Mouse (Mus musculus): ENCODE results near the gene Sgms1. TPM values are rescaled to one million over a fixed set of nuclear protein-coding genes. Genes with fewer than 3 reads are reported as not detected.
A peak's percentile ranks its signal among the peaks of the same experiment; 100 is the strongest.
"Not testable (repeated sequence)": the region's sequence is repeated elsewhere in the genome, so short reads cannot be mapped to it uniquely, and the experiment has no call there.

The Sgms1 gene
- polyA plus RNA-seq, 1 experiment = 53.7 TPM

DNA sequence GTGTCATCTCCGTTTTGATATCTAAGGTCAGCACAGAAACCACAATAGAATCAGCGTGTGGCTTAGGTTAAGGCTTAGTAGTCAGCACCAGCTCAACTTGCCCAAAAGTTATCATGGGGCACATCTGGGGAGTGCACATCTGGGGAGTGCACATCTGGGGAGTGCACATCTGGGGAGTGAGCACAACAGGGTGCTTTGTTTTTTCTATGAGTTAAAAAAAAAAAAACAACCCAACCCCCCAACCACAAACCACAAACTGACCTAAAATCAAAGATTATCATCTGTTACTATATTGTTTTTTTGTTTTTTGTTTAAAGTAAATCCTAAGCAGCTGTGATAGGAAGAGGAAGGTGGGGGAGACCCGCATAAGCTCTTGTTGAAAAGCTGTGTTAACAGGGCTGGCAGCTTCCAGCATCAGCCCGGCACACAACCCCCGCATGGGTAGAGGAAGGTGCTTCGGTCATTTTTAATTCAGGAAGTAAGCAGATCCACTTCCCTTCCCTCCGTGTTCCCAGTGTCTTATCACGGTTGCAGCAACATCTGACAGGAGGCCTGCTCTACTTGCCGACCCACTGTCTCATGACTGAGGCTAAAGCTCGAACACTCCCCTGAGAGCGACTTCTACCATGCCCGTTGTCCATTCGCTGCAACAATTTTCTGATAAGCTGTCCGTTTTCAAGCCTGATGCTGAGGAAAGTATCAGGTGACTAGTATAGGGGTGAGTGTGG lies 251.0 kb downstream of the Sgms1 start:
- H3K4me1 ChIP-seq (ENCODE audit: control insufficient read depth, insufficient read depth, low read length) = peaks cover 2% of the 10 kb centered on the region; the same call in 1 of the 2 replicates
- DNase-seq = no peak
- no peak for TF ChIP-seq CTCF (IDR thresholded peaks at IDR 0.05; ENCODE audit: insufficient read depth, low read length)
- TF ChIP-seq POLR2A (IDR thresholded peaks at IDR 0.05; ENCODE audit: borderline replicate concordance, extremely low read depth, low read depth, low read length) = no peak
- 65% methylated on average over 14 of the region's 14 CpGs for WGBS
- H3K4me3 ChIP-seq (replicated peaks; ENCODE audit: extremely low read depth, low read depth, low read length) = no peak overlapping the region

DNA sequence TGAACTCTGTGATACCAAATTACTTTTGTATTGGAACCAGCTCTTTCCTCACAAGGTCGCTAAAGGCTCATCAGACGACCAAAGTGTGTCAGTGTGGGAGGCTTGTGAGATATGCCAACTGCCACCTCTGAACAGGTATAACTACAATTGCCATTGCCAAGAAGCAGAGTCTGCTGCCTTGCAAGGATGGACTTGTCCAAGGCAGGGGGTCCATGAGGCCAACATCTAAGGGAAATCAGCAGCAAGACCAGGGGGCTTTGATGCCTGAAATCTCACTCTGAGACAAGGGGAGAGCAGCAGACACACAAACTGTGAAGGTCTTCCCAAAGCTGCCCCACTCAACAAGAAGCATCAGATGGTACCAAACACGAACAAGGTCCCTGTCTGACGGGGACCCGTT lies 251.6 kb downstream of the Sgms1 start:
- 90% methylated on average over 5 of the region's 5 CpGs for WGBS
- no peak for TF ChIP-seq CTCF (IDR thresholded peaks at IDR 0.05; ENCODE audit: insufficient read depth, low read length)
- TF ChIP-seq POLR2A (IDR thresholded peaks at IDR 0.05; ENCODE audit: borderline replicate concordance, extremely low read depth, low read depth, low read length) = no peak
- Histone ChIP-seq H3K4me3 (replicated peaks; ENCODE audit: extremely low read depth, low read depth, low read length) (no peak overlapping the region), H3K4me1 (ENCODE audit: control insufficient read depth, insufficient read depth, low read length) (peaks cover 2% of the 10 kb centered on the region; the same call in 1 of the 2 replicates)
- DNase-seq = no peak

DNA sequence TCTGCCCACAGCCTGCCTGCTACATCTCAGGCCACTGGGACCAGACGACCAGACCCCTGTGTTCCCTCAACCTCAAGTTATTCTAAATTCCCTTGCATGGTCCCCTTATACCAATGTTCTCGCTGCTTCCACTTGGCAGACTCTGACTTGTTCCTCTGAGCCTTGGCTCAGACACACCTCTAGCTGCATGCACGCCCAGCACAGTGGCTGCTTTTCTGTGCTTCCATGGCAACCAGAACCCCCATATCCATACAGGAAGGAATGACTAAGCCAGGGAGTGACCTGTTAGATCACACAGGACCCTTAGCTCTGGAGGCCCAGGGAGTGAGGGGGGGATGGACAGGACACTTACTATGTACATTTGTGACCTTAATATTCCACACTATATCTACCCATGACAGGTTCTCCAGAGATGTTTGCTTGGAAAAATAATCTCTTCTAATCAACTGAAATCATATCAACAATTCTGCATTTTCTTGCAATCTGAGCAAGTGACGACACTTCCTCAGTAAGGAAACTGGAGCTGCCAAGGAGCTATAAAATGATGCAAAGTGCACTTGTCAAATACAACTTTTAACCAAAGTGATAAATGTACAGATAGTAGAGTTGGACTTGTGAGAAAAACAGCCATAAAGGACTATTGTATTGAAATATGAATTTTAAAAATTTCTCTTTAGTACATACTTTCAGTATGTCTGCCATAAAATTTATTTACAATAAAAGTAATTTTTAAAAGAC lies 252.5 kb downstream of the Sgms1 start:
- TF ChIP-seq CTCF (IDR thresholded peaks at IDR 0.05; ENCODE audit: insufficient read depth, low read length) (no peak), POLR2A (IDR thresholded peaks at IDR 0.05; ENCODE audit: borderline replicate concordance, extremely low read depth, low read depth, low read length) (no peak)
- Histone ChIP-seq H3K4me1 (ENCODE audit: control insufficient read depth, insufficient read depth, low read length) (peaks cover 2% of the 10 kb centered on the region; the same call in 1 of the 2 replicates), H3K4me3 (replicated peaks; ENCODE audit: extremely low read depth, low read depth, low read length) (no peak overlapping the region)
- no peak for DNase-seq
- 43% methylated on average over 4 of the region's 4 CpGs for WGBS

DNA sequence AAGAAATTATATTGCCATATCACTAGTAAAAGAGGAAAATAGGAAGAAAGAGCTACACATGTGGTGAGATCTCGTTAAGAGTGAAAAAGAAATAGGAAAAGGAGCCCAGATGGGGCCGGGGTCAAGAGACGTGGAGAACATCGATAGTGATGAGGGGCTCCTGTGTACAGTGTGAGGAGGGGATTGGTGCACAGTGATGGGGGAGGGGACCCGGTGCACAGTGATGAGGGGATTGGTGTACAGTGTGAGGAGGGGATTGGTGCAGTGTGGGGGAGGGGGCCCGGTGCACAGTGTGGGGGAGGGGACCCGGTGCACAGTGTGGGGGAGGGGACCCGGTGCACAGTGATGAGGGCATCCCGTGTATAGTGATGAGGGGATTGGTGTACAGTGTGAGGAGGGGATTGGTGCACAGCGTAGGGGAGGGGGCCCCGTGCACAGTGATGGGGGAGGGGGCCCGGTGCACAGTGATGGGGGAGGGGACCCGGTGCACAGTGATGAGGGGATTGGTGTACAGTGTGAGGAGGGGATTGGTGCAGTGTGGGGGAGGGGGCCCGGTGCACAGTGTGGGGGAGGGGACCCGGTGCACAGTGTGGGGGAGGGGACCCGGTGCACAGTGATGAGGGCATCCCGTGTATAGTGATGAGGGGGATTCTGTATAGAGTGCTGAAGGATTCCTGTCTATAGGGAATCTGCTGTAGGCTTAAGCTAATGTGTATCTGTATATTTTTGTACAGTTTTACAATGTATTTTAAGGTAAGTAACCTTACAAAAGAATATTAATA lies 257.6 kb downstream of the Sgms1 start:
- not testable (repeated sequence) for DNase-seq; H3K4me1 ChIP-seq (ENCODE audit: control insufficient read depth, insufficient read depth, low read length); H3K4me3 ChIP-seq (replicated peaks; ENCODE audit: extremely low read depth, low read depth, low read length)
- 87% methylated on average over 17 of the region's 17 CpGs for WGBS

DNA sequence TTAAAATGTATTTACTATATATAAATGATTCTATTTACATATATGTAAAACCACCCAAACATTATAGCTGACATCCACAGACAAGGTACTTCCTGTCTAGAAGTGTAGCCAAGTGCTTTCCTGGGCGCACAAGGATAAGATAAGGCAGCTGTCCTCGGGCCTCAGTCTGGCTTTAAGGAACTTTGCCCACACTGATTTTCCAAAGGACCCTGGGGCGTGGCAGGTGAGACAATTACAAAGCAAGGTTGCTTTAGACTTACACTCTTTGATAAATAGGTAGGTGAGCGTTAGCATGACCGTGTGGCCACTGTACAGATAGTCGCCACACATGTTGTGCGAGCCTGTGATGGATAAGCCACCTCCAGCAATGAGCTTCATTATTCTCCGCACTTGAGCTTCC lies 260.2 kb downstream of the Sgms1 start:
- Histone ChIP-seq H3K4me3 (replicated peaks; ENCODE audit: extremely low read depth, low read depth, low read length) (no peak overlapping the region), H3K4me1 (ENCODE audit: control insufficient read depth, insufficient read depth, low read length) (no peaks in the 10 kb centered on the region)
- TF ChIP-seq CTCF (IDR thresholded peaks at IDR 0.05; ENCODE audit: insufficient read depth, low read length) (no peak), POLR2A (IDR thresholded peaks at IDR 0.05; ENCODE audit: borderline replicate concordance, extremely low read depth, low read depth, low read length) (no peak)
- no peak for DNase-seq
- 81% methylated on average over 8 of the region's 8 CpGs for WGBS

DNA sequence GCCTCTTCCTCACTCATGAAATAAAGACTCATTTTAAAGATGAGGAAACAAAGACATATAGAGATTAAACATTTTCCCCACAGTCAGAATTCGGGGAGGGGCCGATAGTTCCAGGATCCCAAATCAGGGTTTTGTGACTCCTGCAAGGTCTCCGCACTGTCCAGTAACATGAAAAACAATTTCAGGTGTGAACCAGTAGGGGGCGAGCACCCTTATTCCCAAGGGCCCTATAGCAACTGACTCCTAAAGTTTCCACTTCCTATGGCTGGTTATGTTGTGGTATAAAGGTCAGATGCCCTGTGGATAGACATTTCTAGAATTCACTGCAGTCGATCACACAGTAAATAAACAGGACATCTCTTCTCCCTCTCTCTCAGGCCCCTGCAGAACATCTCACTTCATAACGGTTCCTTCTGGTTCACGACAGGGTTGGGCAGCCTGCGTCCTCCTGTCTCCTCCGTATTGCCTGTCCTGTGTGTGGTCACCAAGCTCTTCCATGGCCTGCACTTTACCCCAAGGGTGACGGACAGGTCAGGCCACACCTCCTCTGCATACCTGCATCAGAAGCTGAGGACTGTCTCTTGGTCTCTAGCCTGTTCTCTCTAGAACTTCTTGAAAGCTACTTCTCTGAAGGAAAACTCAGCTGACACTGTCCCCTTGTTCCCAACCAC lies 262.2 kb downstream of the Sgms1 start:
- WGBS = 70% methylated on average over 10 of the region's 10 CpGs
- no peak for DNase-seq

DNA sequence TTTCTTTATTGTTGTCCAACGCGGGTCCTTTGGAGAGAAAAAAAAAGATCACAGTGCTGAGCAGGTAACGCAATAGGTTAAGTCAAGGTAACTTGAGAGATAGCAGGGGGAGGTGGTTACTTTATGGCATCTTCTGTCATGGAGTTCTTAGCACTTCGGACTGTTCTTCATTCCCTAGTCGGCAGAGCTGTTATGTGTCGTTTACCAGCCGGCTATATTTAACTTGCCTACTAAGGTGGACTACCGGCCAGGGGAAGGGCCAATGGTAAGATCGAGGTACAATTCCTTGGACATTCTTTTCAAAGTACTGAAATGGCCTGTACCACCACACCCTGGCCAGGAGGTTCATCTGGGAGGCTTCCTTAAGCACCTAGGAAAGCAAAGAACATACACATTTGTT lies 265.4 kb downstream of the Sgms1 start:
- Histone ChIP-seq H3K4me3 (replicated peaks; ENCODE audit: extremely low read depth, low read depth, low read length) (no peak overlapping the region), H3K4me1 (ENCODE audit: control insufficient read depth, insufficient read depth, low read length) (no peaks in the 10 kb centered on the region)
- TF ChIP-seq CTCF (IDR thresholded peaks at IDR 0.05; ENCODE audit: insufficient read depth, low read length) (no peak), POLR2A (IDR thresholded peaks at IDR 0.05; ENCODE audit: borderline replicate concordance, extremely low read depth, low read depth, low read length) (no peak)
- DNase-seq = no peak
- WGBS = 89% methylated on average over 9 of the region's 9 CpGs

More for the DNA sequence above, 262.2 kb downstream of the Sgms1 start:
- H3K4me1 ChIP-seq (ENCODE audit: control insufficient read depth, insufficient read depth, low read length) = no peaks in the 10 kb centered on the region
- no peak overlapping the region for H3K4me3 ChIP-seq (replicated peaks; ENCODE audit: extremely low read depth, low read depth, low read length)
- TF ChIP-seq CTCF (IDR thresholded peaks at IDR 0.05; ENCODE audit: insufficient read depth, low read length) = peak; percentile 25; the same call in 1 of the 2 replicates
- no peak for TF ChIP-seq POLR2A (IDR thresholded peaks at IDR 0.05; ENCODE audit: borderline replicate concordance, extremely low read depth, low read depth, low read length)

DNA sequence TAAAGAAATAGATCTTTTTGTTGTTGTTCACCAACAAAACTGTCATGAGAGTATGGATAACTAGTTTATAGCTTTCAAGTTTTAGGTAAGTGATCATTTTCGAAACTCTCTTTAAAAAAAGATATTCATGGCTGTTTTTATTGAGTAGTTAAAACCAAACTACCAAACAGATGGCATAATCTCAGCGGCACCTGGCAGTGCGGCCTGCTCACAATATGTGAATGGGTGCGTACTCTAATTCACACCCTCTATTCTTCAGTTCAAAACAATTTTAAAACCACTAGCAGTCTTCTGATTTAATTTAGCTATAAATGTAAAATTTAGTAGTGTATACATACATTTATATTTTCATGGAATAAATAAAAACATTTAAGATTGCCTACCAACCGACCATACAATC lies 266.3 kb downstream of the Sgms1 start:
- DNase-seq = no peak
- TF ChIP-seq CTCF (IDR thresholded peaks at IDR 0.05; ENCODE audit: insufficient read depth, low read length) (no peak), POLR2A (IDR thresholded peaks at IDR 0.05; ENCODE audit: borderline replicate concordance, extremely low read depth, low read depth, low read length) (no peak)
- WGBS = 94% methylated on average over 5 of the region's 5 CpGs
- no peak overlapping the region for H3K4me3 ChIP-seq (replicated peaks; ENCODE audit: extremely low read depth, low read depth, low read length)
- H3K4me1 ChIP-seq (ENCODE audit: control insufficient read depth, insufficient read depth, low read length) = no peaks in the 10 kb centered on the region

DNA sequence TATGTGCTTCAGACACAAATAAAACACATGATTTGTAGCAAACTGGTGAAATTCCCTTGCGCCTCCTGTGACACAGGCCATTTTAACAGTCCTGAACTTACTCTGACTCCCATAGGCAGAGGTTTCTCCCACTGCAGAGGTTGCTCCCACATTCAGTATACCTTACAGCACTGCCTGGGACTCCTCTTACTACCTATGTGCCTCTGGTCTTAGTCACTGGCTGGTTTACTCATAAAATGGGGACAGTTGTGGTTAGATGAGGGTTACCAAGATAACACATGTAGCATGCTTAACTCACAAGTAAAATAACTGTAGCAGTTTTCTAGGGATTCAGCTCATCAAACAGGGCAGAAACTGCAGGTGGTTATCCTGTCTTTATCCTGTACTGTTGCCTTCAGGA lies 268.7 kb downstream of the Sgms1 start:
- 76% methylated on average over 1 of the region's 1 CpGs for WGBS
- TF ChIP-seq POLR2A (IDR thresholded peaks at IDR 0.05; ENCODE audit: borderline replicate concordance, extremely low read depth, low read depth, low read length) (no peak), CTCF (IDR thresholded peaks at IDR 0.05; ENCODE audit: insufficient read depth, low read length) (no peak)
- Histone ChIP-seq H3K4me1 (ENCODE audit: control insufficient read depth, insufficient read depth, low read length) (no peaks in the 10 kb centered on the region), H3K4me3 (replicated peaks; ENCODE audit: extremely low read depth, low read depth, low read length) (no peak overlapping the region)
- no peak for DNase-seq

All from lung, adult 2 months (tissue).